Mouse (Mus musculus): ENCODE measurements around the gene Frmd5.

Gene Frmd5

GRCm38 (mm10) chr2:121688107-121688506 is 118.8 kb downstream of the Frmd5 start:
- DNase-seq (ENCODE audit: low read depth, low spot score): no peak

DNA sequence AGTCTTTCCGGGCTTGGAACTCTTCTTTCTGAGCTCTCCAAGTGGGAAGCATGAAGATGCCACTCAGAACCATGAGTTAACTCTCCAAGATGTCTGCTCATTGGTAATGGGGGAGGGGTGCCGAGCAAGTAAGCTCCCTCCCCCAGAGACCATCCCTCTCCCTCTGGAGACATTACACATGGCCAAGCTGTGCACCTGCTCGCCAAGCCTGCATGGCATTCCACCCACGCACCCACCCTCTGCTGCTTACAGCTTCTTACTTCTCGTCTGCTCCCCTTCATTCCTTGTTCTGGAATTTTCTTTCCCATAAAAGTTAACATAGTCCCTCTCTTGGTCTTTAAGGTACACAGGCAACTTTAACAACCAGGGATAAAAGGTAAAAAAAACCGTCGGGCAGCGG is 123.3 kb downstream of the Frmd5 start:
- DNase-seq (ENCODE audit: low read depth, low spot score): no peak

GRCm38 (mm10) chr2:121682361-121682760 is 124.5 kb downstream of the Frmd5 start:
- no peak for DNase-seq (ENCODE audit: low read depth, low spot score)

DNA sequence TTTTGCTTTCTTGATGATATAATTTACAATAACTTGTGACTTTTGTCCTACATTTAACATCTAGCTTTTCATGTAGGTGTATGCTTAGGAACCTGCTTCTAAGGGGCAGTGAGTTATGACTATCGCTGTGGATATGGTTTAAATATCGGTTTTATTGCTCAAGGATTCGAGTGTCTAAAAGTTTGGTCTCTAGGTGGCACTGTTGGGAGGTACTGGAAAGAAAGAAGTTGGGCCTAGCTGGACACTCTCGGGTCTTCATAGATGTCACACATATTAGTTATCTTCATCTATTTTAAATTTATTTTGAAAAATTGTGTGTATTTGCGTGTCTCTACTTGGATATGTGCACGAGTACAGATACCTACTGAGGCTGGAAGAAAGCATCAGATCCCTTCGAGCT is 127.2 kb downstream of the Frmd5 start:
- no peak for DNase-seq (ENCODE audit: low read depth, low spot score)

- DNase-seq (ENCODE audit: low read depth, low spot score): no peak
Measured at GRCm38 (mm10) chr2:121677649-121677986, 129.3 kb downstream of the Frmd5 start.

GRCm38 (mm10) chr2:121676951-121677648 is 129.8 kb downstream of the Frmd5 start:
- no peak for DNase-seq (ENCODE audit: low read depth, low spot score)

GRCm38 (mm10) chr2:121675895-121676294 is 131.0 kb downstream of the Frmd5 start:
- no peak for DNase-seq (ENCODE audit: low read depth, low spot score)

- DNase-seq (ENCODE audit: low read depth, low spot score): no peak
Measured at GRCm38 (mm10) chr2:121675136-121675535, 131.8 kb downstream of the Frmd5 start.

DNA sequence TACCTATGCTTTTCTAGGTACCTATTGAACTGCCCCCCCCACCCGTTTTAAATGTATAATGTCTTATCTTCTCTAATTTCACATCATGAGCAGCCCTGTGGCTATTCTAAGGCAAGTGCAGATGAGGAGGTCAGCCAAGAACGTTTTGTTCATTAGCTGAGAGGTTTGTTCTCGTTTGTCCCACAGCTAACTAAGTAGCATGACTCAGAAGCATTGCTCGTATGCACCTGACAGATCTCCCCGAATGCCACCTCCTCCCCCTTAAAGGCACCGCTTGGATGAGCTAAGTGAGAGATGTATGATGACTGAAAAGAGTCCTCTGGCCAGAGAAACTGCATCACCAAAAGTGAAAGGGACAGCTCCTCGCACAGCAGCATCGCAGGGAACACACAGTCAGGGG is 132.7 kb downstream of the Frmd5 start:
- no peak for DNase-seq (ENCODE audit: low read depth, low spot score)

- DNase-seq (ENCODE audit: low read depth, low spot score): no peak
Measured at GRCm38 (mm10) chr2:121669846-121670245, 137.0 kb downstream of the Frmd5 start.

DNA sequence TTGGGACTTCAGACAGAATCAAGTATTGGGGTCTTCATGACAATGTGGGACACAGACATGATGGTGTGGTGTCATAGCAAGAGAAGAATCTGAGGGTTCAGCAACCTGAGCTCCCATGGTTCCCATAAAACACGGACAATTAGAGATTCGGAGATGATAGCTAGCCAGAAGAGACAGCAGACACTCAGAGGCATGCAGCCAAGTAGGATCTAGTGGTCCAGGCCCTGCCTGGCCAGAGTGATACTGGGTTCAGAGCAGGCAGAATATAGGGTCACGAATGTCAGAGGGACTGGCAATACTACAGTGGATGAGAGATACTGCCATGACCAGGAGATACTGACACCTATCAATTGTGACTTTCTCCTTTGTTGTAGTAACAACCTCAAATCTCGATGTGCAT is 138.6 kb downstream of the Frmd5 start:
- no peak for DNase-seq (ENCODE audit: low read depth, low spot score)

DNA sequence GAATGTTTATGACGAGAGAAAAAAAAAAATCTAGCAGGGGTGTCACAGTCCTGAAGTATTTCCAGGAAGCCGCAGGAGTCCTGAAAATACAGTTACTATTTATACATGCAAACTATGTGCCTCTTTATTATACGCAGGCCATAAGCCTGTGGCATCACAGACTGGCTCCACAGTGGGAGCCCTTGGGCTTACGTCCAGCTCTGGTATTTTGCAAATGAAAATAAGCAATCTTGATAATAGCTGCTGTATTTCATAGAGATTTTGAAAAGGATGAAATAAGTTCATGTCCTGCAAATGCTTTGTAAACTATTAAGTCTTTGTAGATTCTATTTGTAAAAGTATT is 145.8 kb downstream of the Frmd5 start:
- DNase-seq (ENCODE audit: low read depth, low spot score): no peak

- DNase-seq (ENCODE audit: low read depth, low spot score): no peak
Measured at GRCm38 (mm10) chr2:121660461-121661159, 146.3 kb downstream of the Frmd5 start.

GRCm38 (mm10) chr2:121659350-121659749 is 147.5 kb downstream of the Frmd5 start:
- DNase-seq (ENCODE audit: low read depth, low spot score): no peak

DNA sequence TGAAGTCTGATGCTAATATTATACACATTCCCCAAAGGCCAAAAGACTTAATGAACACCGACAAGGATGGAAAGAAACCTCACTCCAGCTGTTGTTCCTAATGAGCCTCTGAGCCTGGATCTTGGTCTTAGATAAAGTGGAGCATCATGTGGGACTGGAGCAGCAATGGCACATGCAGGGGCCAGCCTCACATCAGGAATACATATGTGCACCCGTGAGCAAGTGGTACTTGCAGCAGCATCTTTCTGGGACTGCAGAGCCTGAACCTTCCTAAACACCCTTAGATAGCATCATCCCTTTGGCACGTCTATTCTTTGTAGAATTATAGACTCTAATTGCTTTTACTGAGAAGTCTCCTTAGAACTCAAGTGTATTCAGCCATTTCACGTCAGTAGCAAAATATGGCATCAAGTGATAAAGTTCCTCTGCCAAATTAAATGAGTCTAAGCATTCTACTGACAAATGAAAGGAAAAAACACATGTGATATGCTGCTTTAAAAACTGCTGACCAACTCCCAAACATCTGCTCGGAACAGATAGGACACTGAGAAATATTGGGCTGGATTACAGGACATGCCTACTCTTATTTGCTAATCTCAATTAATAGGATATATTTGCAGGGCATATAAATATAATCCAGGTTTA is 148.6 kb downstream of the Frmd5 start:
- DNase-seq (ENCODE audit: low read depth, low spot score): no peak

- no peak for DNase-seq (ENCODE audit: low read depth, low spot score)
Measured at GRCm38 (mm10) chr2:121655966-121656365, 150.9 kb downstream of the Frmd5 start.

DNA sequence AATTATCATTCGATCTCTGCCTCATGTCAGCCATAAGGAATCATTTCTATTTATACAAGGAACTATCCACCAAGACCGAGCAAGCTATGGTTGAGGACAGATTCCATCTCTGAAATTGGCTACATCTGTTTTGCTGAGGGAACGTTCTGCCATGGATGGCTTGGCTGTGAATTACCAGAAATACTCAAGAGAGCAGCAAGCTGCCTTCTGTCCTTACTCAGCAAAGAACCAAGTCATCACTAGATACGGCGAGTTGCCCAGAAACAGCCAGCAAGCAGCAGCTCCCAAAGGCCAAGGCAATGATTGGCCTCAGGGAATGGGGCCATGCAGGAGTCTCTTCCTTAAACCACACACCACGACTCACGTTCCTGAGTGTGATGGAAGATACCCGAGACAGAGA is 151.8 kb downstream of the Frmd5 start:
- DNase-seq (ENCODE audit: low read depth, low spot score): no peak

DNA sequence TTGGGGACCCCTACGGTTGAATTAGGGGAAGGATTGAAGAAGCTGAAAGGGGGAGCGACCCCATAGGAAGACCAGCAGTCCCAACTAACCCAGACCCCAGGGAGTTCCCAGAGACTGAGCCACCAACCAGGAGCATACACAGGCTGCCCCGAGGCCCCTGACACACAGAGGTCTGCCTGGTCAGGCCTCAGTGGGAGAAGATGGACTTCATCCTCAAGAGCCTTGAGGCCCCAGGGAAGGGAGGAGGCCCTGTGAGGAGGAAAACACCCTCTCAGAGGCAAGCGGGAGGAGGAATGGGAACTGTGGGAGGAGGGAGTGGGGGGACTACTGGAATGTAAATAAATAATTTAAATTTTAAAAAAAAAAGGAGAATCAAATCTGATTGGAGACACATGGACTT is 160.4 kb downstream of the Frmd5 start:
- DNase-seq (ENCODE audit: low read depth, low spot score): no peak

DNA sequence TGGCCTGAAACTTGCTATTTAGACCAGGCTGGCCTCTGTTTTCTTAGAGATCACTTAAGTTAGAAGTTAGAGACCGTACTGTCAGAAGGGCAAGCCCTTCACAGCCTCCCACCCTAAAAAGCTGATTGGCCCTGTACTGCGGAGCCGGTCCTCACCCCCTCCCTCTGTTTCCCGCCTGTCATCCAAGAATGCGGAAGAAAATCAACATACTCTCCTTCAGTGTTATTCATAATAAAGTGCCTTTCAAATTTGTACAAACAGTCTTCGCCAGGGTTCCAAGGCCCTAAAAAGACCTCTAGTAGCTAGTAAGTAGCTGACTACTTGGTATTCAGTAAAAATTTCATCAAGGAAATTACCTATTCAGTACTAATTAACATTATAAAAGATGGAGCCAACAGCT is 164.0 kb downstream of the Frmd5 start:
- DNase-seq (ENCODE audit: low read depth, low spot score): no peak

DNA sequence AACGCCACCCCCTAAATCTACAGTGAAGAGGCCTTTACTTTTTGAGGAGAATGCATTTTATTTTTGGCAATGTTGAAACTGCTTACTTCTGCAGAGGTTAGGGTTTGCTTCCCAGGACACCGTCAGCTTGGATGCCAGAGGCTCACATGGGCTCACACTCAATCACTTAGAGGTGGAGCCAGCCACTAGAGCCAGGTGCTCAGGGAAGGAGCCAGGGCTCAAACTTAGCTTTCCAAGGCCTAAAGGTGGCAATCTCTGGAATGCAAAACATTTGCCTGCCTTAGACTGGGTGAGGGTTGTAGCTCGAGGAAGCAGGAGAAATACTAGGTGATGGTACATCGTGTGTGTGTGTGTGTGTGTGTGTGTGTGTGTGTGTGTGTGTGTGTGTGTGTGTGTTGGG is 174.8 kb downstream of the Frmd5 start:
- DNase-seq (ENCODE audit: low read depth, low spot score): no peak

- no peak for DNase-seq (ENCODE audit: low read depth, low spot score)
Measured at GRCm38 (mm10) chr2:121630286-121630685, 176.6 kb downstream of the Frmd5 start.

DNA sequence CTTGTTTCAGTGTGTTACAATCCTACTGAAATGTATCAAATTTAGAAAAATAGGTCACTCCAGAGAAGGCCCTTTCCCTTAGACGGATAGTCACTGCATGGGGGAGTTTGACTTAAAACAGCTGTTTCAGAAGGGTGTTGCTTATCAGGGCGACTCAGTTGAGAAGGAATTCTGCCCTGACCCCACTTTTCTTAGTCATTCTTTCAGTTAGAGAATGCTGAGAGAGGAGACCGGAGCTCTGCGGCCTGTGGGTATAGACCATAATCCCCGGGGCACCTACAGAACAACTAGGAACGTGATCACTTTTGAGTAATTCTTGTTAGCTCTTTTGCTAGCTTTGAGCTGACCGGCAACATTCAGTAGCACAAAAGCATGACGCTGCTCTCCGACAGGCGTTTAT is 178.6 kb downstream of the Frmd5 start:
- no peak for DNase-seq (ENCODE audit: low read depth, low spot score)

DNA sequence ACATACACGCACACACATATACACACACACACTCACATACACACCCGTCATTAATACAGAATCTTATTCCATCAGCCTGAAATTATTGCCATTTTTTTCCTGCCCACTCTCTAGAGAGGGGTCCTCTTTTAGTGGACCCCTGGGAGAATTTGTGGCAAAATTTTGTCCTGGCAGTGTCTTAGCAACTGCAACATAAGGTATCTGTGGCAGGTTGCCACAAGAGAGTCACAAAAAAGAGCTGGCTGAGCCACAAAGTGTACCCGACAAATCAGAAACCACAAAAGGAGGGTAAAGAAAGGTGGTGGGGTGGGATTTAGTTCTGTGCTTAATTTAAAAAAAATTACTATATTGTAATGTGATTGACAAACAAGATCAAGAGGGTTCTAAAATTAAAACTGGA is 181.0 kb downstream of the Frmd5 start:
- no peak for DNase-seq (ENCODE audit: low read depth, low spot score)
